Mouse (Mus musculus) liver, postnatal 0 days (tissue): ENCODE results near the gene Hdac9.

Experiments used
- CTCF ChIP-seq: sonication (generic); IDR thresholded peaks from 2 replicates; pipeline ENCODE4 v1.5.1; 2016; ENCODE audit warnings: antibody characterized with exemption, low read depth
- EP300 ChIP-seq: IDR thresholded peaks from 2 replicates; pipeline ENCODE4 v1.6.1; 2016; ENCODE audit warnings: antibody characterized with exemption, low read depth, mild to moderate bottlenecking

DNA sequence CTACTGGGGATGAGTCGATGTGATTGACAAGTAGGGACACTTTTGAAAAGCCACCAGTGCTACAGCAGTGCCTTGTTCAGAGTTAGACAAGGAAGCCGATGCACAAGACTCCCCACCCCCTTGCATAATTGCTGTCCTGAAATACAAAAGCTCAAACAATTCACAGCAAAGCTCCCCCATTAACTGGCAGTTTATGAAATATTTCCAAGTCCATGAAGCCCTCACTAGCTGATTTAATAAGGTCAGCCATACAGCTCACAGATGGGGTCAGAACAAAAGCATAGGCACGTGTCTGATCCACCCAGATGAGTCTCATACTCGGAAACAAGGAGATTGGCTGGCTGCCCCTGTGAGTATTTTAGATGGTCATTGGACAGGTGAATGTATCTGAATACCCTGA, 228.0 kb downstream of the Hdac9 start:
- TF ChIP-seq CTCF (no peak), EP300 (no peak)
